In genomic region chr8:128551421-128552139, GRCm38 (mm10) we compare ENCODE assay signal across 8 mouse cellular contexts.
DNase-seq lines count a peak whose midpoint lies in the region; ATAC-seq and TF ChIP-seq lines count a peak whose summit lies in the region.

No protein-coding gene starts in this region.

- H3K9ac ChIP-seq in intestine, postnatal 0 days (ENCODE audit: low read depth, low read length) = no peak overlapping the region
- H3K9ac ChIP-seq in intestine, embryonic 15.5 days = no peak overlapping the region
- H3K9ac ChIP-seq in forebrain, embryonic 14.5 days (ENCODE audit: low read length) = no peak overlapping the region
- no peak overlapping the region for H3K9ac ChIP-seq in hindbrain, embryonic 16.5 days (ENCODE audit: low read depth, low read length)

- no peaks in the 10 kb centered on the region for H3K4me1 ChIP-seq in intestine, postnatal 0 days (replicated peaks; ENCODE audit: control insufficient read depth, insufficient read depth, low read length)
- H3K4me1 ChIP-seq in intestine, embryonic 15.5 days (replicated peaks) = no peaks in the 10 kb centered on the region
- H3K4me1 ChIP-seq in forebrain, embryonic 14.5 days (ENCODE audit: control insufficient read depth, insufficient read depth, low read length) = no peaks in the 10 kb centered on the region
- no peaks in the 10 kb centered on the region for H3K4me1 ChIP-seq in hindbrain, embryonic 16.5 days (ENCODE audit: control insufficient read depth, insufficient read depth, low read depth, low read length)

- no peak overlapping the region for H3K27ac ChIP-seq in intestine, postnatal 0 days (ENCODE audit: low read depth, low read length)
- no peak overlapping the region for H3K27ac ChIP-seq in intestine, embryonic 15.5 days
- H3K27ac ChIP-seq in forebrain, embryonic 14.5 days (ENCODE audit: low read depth, low read length) = no peak overlapping the region
- no peak overlapping the region for H3K27ac ChIP-seq in hindbrain, embryonic 16.5 days (ENCODE audit: low read depth, low read length)

- 40% methylated on average over 15 of the region's 15 CpGs for WGBS in intestine, postnatal 0 days
- WGBS in intestine, embryonic 15.5 days = 47% methylated on average over 15 of the region's 15 CpGs
- 45% methylated on average over 15 of the region's 15 CpGs for WGBS in forebrain, embryonic 14.5 days
- WGBS in hindbrain, embryonic 16.5 days = 45% methylated on average over 15 of the region's 15 CpGs

- peak; percentile 87 for TF ChIP-seq CTCF in intestine, postnatal 0 days (IDR thresholded peaks at IDR 0.05; ENCODE audit: low read depth)

- H3K36me3 ChIP-seq in intestine, postnatal 0 days (ENCODE audit: control insufficient read depth, insufficient read depth) = no peaks in the 10 kb centered on the region
- no peaks in the 10 kb centered on the region for H3K36me3 ChIP-seq in intestine, embryonic 15.5 days
- H3K36me3 ChIP-seq in forebrain, embryonic 14.5 days (ENCODE audit: control insufficient read depth, insufficient read depth, low read length) = no peaks in the 10 kb centered on the region
- H3K36me3 ChIP-seq in hindbrain, embryonic 16.5 days (ENCODE audit: control insufficient read depth, insufficient read depth, low read length) = no peaks in the 10 kb centered on the region

- intact Hi-C loops in left cerebral cortex, postnatal 25 days (cut with DNase I) = no loop called here

- no peak overlapping the region for H3K4me3 ChIP-seq in intestine, postnatal 0 days (ENCODE audit: low read depth, low read length)
- no peak overlapping the region for H3K4me3 ChIP-seq in intestine, embryonic 15.5 days (replicated peaks)
- no peak overlapping the region for H3K4me3 ChIP-seq in forebrain, embryonic 14.5 days (ENCODE audit: low read depth, low read length)
- no peak overlapping the region for H3K4me3 ChIP-seq in hindbrain, embryonic 16.5 days (ENCODE audit: low read length)

- no peak for ATAC-seq in intestine, postnatal 0 days
- no peak for ATAC-seq in intestine, embryonic 15.5 days
- ATAC-seq in cerebellum, adult (ENCODE audit: insufficient number of reproducible peaks, low FRiP score, low TSS enrichment) = peak; percentile 72
- ATAC-seq in forebrain, embryonic 14.5 days = peak; percentile 72
- peak; percentile 79; the same call in 1 of the 2 replicates for ATAC-seq in hindbrain, embryonic 16.5 days

- no peak overlapping the region for H3K4me2 ChIP-seq in intestine, postnatal 0 days (replicated peaks; ENCODE audit: low read depth)
- H3K4me2 ChIP-seq in intestine, embryonic 15.5 days (replicated peaks) = no peak overlapping the region
- H3K4me2 ChIP-seq in forebrain, embryonic 14.5 days (ENCODE audit: low read length) = no peak overlapping the region
- no peak overlapping the region for H3K4me2 ChIP-seq in hindbrain, embryonic 16.5 days (ENCODE audit: low read length)

- H3K27me3 ChIP-seq in intestine, postnatal 0 days (replicated peaks; ENCODE audit: control insufficient read depth, insufficient read depth, low read length) = no peaks in the 10 kb centered on the region
- no peaks in the 10 kb centered on the region for H3K27me3 ChIP-seq in intestine, embryonic 15.5 days (replicated peaks)
- H3K27me3 ChIP-seq in forebrain, embryonic 14.5 days (replicated peaks; ENCODE audit: control insufficient read depth, insufficient read depth, low read length) = no peaks in the 10 kb centered on the region
- H3K27me3 ChIP-seq in hindbrain, embryonic 16.5 days (replicated peaks; ENCODE audit: control insufficient read depth, insufficient read depth, low read length) = no peaks in the 10 kb centered on the region

- peak; percentile 81 for DNase-seq in forebrain, embryonic 14.5 days (ENCODE audit: low spot score)
- peak; percentile 69 to 71 for DNase-seq in left cerebral cortex, postnatal 25 days (ENCODE audit: low spot score in 2 of 2)
- peak; percentile 62 for DNase-seq in neural tube, embryonic 10.5 days (ENCODE audit: extremely low spot score, low spot score)
- peak; percentile 60 to 82 for DNase-seq in spleen, postnatal 4 days (ENCODE audit: low spot score in 2 of 2)

- H3K9me3 ChIP-seq in intestine, postnatal 0 days (ENCODE audit: control insufficient read depth) = no peaks in the 10 kb centered on the region
- H3K9me3 ChIP-seq in intestine, embryonic 15.5 days = no peaks in the 10 kb centered on the region
- H3K9me3 ChIP-seq in forebrain, embryonic 14.5 days (replicated peaks; ENCODE audit: control insufficient read depth, low read length) = no peaks in the 10 kb centered on the region
- H3K9me3 ChIP-seq in hindbrain, embryonic 16.5 days (ENCODE audit: control insufficient read depth, low read length) = no peaks in the 10 kb centered on the region

Comparison
In these comparisons a context has a peak if more than half of its experiments do, and no peak if none do; other contexts are left out.
1. ATAC-seq: peak in cerebellum, adult (single experiment), forebrain, embryonic 14.5 days (single experiment) and hindbrain, embryonic 16.5 days (single experiment); none in intestine, postnatal 0 days (single experiment) and intestine, embryonic 15.5 days (single experiment).
2. Peak in every context shown above with its lines, with median percentiles within 50 percentile points of each other: DNase-seq.